Mouse (Mus musculus) kidney, embryonic 16.5 days (tissue): ENCODE results near the gene Adam12. TPM values are rescaled to one million over a fixed set of nuclear protein-coding genes. Genes with fewer than 3 reads are reported as not detected.

ENCODE experiments used
- ATAC-seq: fragments of 200-750 bp; cut with Nextera tagmentation; 2 replicates; pipeline ENCODE4 v1.8.0; 2017; ENCODE audit warnings: moderate TSS enrichment; ENCODE audit not compliant: low FRiP score, low TSS enrichment
- H3K27ac ChIP-seq: fragments of 300-500 bp; sonication (generic); 2 replicates; pipeline ENCODE4 v1.5.1; 2014; ENCODE audit warnings: low read length
- H3K27me3 ChIP-seq: fragments of 300-500 bp; sonication (generic); 2 replicates; pipeline ENCODE4 v1.6.1; 2014; ENCODE audit warnings: low read length, control low read depth, mixed read lengths; ENCODE audit not compliant: insufficient read depth
- H3K36me3 ChIP-seq: fragments of 300-500 bp; sonication (generic); 2 replicates; pipeline ENCODE4 v1.6.1; 2014; ENCODE audit warnings: low read length, control low read depth, mixed read lengths; ENCODE audit not compliant: insufficient read depth
- H3K4me1 ChIP-seq: fragments of 300-500 bp; sonication (generic); 2 replicates; pipeline ENCODE4 v1.6.1; 2014; ENCODE audit warnings: low read length, control low read depth, mixed read lengths; ENCODE audit not compliant: insufficient read depth
- H3K4me2 ChIP-seq: fragments of 300-500 bp; sonication (generic); replicated peaks from 2 replicates; pipeline ENCODE4 v1.6.1; 2014; ENCODE audit warnings: low read depth, low read length
- H3K4me3 ChIP-seq: fragments of 300-500 bp; sonication (generic); 2 replicates; pipeline ENCODE4 v1.5.1; 2014; ENCODE audit warnings: mild to moderate bottlenecking, low read length
- H3K9ac ChIP-seq: fragments of 300-500 bp; sonication (generic); replicated peaks from 2 replicates; pipeline ENCODE4 v1.6.1; 2014; ENCODE audit warnings: low read length
- H3K9me3 ChIP-seq: fragments of 300-500 bp; sonication (generic); 2 replicates; pipeline ENCODE4 v1.6.1; 2016; ENCODE audit warnings: low read length, control low read depth
- WGBS: fragments of 180-500 bp; shearing (Covaris S2); extraction: QIAGEN DNeasy Blood & Tissue Kit; methylation state at CpG from one replicate; pipeline ENCODE4 v1.1.7; 2014; 5-methylcytosine and 5-hydroxymethylcytosine counted together
- polyA plus RNA-seq: library from polyadenylated mRNA; unstranded; fragments of >200 nt; fragmentation: Nextera tagmentation; extraction: Ambion mirVana; gene quantifications from 2 replicates; pipeline ENCODE4 v1.2.1, GENCODE M21; 2015

Adam12 gene
- polyA plus RNA-seq, 1 experiment from 2014 or later: 4.5 TPM

- Histone ChIP-seq H3K36me3 (no peaks in the 10 kb centered on the region), H3K27me3 (no peaks in the 10 kb centered on the region), H3K4me3 (no peak overlapping the region), H3K27ac (no peak overlapping the region), H3K9me3 (no peaks in the 10 kb centered on the region), H3K4me2 (no peak overlapping the region), H3K9ac (no peak overlapping the region), H3K4me1 (no peaks in the 10 kb centered on the region)
- no peak for ATAC-seq
- 74% methylated on average over 5 of the region's 5 CpGs for WGBS
Measured at GRCm38 (mm10) chr7:133919306-133919705, 312.6 kb downstream of the Adam12 start.

- Histone ChIP-seq H3K27me3 (no peaks in the 10 kb centered on the region), H3K36me3 (no peaks in the 10 kb centered on the region), H3K27ac (no peak overlapping the region), H3K4me2 (no peak overlapping the region), H3K9me3 (no peaks in the 10 kb centered on the region), H3K9ac (no peak overlapping the region), H3K4me1 (no peaks in the 10 kb centered on the region), H3K4me3 (no peak overlapping the region)
- WGBS: 89% methylated on average over 9 of the region's 9 CpGs
- ATAC-seq: no peak
Measured at GRCm38 (mm10) chr7:133916230-133916629, 315.7 kb downstream of the Adam12 start.

GRCm38 (mm10) chr7:133911881-133912280, 320.1 kb downstream of the Adam12 start:
- H3K9ac ChIP-seq: no peak overlapping the region
- no peaks in the 10 kb centered on the region for H3K36me3 ChIP-seq
- no peak overlapping the region for H3K4me3 ChIP-seq
- ATAC-seq: no peak
- no peaks in the 10 kb centered on the region for H3K27me3 ChIP-seq
- H3K27ac ChIP-seq: no peak overlapping the region
- H3K4me1 ChIP-seq: no peaks in the 10 kb centered on the region; the same call in 1 of the 2 replicates
- no peaks in the 10 kb centered on the region for H3K9me3 ChIP-seq
- no peak overlapping the region for H3K4me2 ChIP-seq
- WGBS: 88% methylated on average over 3 of the region's 3 CpGs

- H3K9me3 ChIP-seq: no peaks in the 10 kb centered on the region
- H3K4me2 ChIP-seq: no peak overlapping the region
- WGBS: 18% methylated on average over 7 of the region's 7 CpGs
- H3K9ac ChIP-seq: no peak overlapping the region
- H3K27ac ChIP-seq: no peak overlapping the region
- no peak overlapping the region for H3K4me3 ChIP-seq
- H3K36me3 ChIP-seq: no peaks in the 10 kb centered on the region
- H3K27me3 ChIP-seq: no peaks in the 10 kb centered on the region
- no peaks in the 10 kb centered on the region; the same call in 1 of the 2 replicates for H3K4me1 ChIP-seq
- ATAC-seq: no peak
Measured at GRCm38 (mm10) chr7:133909833-133910375, 322.0 kb downstream of the Adam12 start.

- WGBS: 83% methylated on average over 4 of the region's 4 CpGs
- Histone ChIP-seq H3K4me3 (no peak overlapping the region), H3K9ac (no peak overlapping the region), H3K27me3 (no peaks in the 10 kb centered on the region), H3K4me2 (no peak overlapping the region), H3K4me1 (no peaks in the 10 kb centered on the region; the same call in 1 of the 2 replicates), H3K27ac (no peak overlapping the region), H3K9me3 (no peaks in the 10 kb centered on the region), H3K36me3 (no peaks in the 10 kb centered on the region)
- ATAC-seq: no peak
Measured at GRCm38 (mm10) chr7:133908966-133909365, 323.0 kb downstream of the Adam12 start.

GRCm38 (mm10) chr7:133899391-133899790, 332.6 kb downstream of the Adam12 start:
- H3K27me3 ChIP-seq: no peaks in the 10 kb centered on the region
- H3K4me2 ChIP-seq: no peak overlapping the region
- H3K9me3 ChIP-seq: no peaks in the 10 kb centered on the region

GRCm38 (mm10) chr7:133891796-133892195, 340.1 kb downstream of the Adam12 start:
- no peaks in the 10 kb centered on the region for H3K27me3 ChIP-seq
- no peaks in the 10 kb centered on the region for H3K36me3 ChIP-seq
- no peak for ATAC-seq
- 78% methylated on average over 4 of the region's 4 CpGs for WGBS
- H3K9me3 ChIP-seq: no peaks in the 10 kb centered on the region
- no peak overlapping the region for H3K27ac ChIP-seq
- peaks cover 3% of the 10 kb centered on the region; the same call in 1 of the 2 replicates for H3K4me1 ChIP-seq
- no peak overlapping the region for H3K9ac ChIP-seq
- H3K4me2 ChIP-seq: no peak overlapping the region
- no peak overlapping the region for H3K4me3 ChIP-seq

More at GRCm38 (mm10) chr7:133899391-133899790, 332.6 kb downstream of the Adam12 start:
- Histone ChIP-seq H3K27ac (no peak overlapping the region), H3K9ac (no peak overlapping the region), H3K4me3 (no peak overlapping the region), H3K4me1 (no peaks in the 10 kb centered on the region), H3K36me3 (no peaks in the 10 kb centered on the region)
- ATAC-seq: no peak
- 86% methylated on average over 4 of the region's 4 CpGs for WGBS

- Histone ChIP-seq H3K27me3 (no peaks in the 10 kb centered on the region), H3K4me1 (peaks cover 3% of the 10 kb centered on the region; the same call in 1 of the 2 replicates), H3K4me2 (no peak overlapping the region), H3K27ac (no peak overlapping the region), H3K36me3 (no peaks in the 10 kb centered on the region), H3K9me3 (no peaks in the 10 kb centered on the region), H3K9ac (no peak overlapping the region), H3K4me3 (no peak overlapping the region)
- WGBS: 87% methylated on average over 9 of the region's 9 CpGs
- no peak for ATAC-seq
Measured at GRCm38 (mm10) chr7:133891298-133891697, 340.6 kb downstream of the Adam12 start.

- Histone ChIP-seq H3K9ac (no peak overlapping the region), H3K4me3 (no peak overlapping the region), H3K27ac (no peak overlapping the region), H3K27me3 (no peaks in the 10 kb centered on the region), H3K4me1 (peaks cover 3% of the 10 kb centered on the region; the same call in 1 of the 2 replicates), H3K4me2 (no peak overlapping the region), H3K9me3 (no peaks in the 10 kb centered on the region), H3K36me3 (no peaks in the 10 kb centered on the region)
- WGBS: 88% methylated on average over 4 of the region's 4 CpGs
- no peak for ATAC-seq
Measured at GRCm38 (mm10) chr7:133889986-133890385, 342.0 kb downstream of the Adam12 start.

GRCm38 (mm10) chr7:133888926-133889920, 342.7 kb downstream of the Adam12 start:
- Histone ChIP-seq H3K9me3 (no peaks in the 10 kb centered on the region), H3K4me2 (no peak overlapping the region), H3K4me1 (peaks cover 3% of the 10 kb centered on the region; the same call in 1 of the 2 replicates), H3K4me3 (no peak overlapping the region), H3K36me3 (no peaks in the 10 kb centered on the region), H3K27me3 (no peaks in the 10 kb centered on the region), H3K9ac (no peak overlapping the region), H3K27ac (no peak overlapping the region)
- WGBS: 77% methylated on average over 19 of the region's 19 CpGs
- ATAC-seq: no peak
